Mouse (Mus musculus) heart, adult 2 months (tissue): ENCODE measurements around the gene Lsp1.

Experiments
- CTCF ChIP-seq: fragments of 200-600 bp; IDR thresholded peaks from 2 replicates; pipeline ENCODE4 v1.8.1; 2022; ENCODE audit warnings: antibody characterized with exemption, mild to moderate bottlenecking, moderate library complexity
- POLR2A ChIP-seq: fragments of 200-500 bp; IDR thresholded peaks from 2 replicates; pipeline ENCODE4 v1.6.1; 2011; ENCODE audit warnings: mild to moderate bottlenecking, low read depth, low read length, control low read depth; ENCODE audit not compliant: insufficient read depth

- no peak for TF ChIP-seq CTCF
- no peak for TF ChIP-seq POLR2A
Observed at GRCm38 (mm10) chr7:142444171-142444570, 16.4 kb upstream of the Lsp1 start.
